Mouse (Mus musculus) layer of hippocampus, adult 9-10 months (tissue): Measurements from ENCODE around the gene Arsg.
"Not testable (repeated sequence)": the region's sequence is repeated elsewhere in the genome, so short reads cannot be mapped to it uniquely, and the experiment has no call there.

ENCODE experiments used
- DNase-seq: peaks from one replicate; pipeline ENCODE4 v3.0.0; 2022; ENCODE audit warnings: low spot score

Gene Arsg

DNA sequence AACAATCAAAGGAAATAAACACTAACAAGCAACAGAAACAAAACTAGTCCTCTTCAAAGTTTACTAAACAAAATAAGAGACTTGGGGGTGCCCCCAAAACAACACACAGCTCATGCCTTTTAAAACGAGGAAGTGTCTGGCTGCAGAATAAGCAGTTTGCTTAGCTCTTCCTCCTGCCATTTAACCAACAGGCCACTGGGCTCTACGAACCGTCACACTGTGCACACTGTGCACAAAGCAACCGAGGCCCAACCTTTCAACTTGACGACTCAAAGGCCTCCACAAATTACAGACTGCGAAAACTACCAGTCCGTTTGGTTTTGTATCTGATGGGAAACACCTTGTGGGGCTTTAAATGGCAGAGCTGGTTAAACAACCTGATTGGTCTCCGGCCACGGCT, 3.0 kb upstream of the Arsg start:
- no peak for DNase-seq

DNA sequence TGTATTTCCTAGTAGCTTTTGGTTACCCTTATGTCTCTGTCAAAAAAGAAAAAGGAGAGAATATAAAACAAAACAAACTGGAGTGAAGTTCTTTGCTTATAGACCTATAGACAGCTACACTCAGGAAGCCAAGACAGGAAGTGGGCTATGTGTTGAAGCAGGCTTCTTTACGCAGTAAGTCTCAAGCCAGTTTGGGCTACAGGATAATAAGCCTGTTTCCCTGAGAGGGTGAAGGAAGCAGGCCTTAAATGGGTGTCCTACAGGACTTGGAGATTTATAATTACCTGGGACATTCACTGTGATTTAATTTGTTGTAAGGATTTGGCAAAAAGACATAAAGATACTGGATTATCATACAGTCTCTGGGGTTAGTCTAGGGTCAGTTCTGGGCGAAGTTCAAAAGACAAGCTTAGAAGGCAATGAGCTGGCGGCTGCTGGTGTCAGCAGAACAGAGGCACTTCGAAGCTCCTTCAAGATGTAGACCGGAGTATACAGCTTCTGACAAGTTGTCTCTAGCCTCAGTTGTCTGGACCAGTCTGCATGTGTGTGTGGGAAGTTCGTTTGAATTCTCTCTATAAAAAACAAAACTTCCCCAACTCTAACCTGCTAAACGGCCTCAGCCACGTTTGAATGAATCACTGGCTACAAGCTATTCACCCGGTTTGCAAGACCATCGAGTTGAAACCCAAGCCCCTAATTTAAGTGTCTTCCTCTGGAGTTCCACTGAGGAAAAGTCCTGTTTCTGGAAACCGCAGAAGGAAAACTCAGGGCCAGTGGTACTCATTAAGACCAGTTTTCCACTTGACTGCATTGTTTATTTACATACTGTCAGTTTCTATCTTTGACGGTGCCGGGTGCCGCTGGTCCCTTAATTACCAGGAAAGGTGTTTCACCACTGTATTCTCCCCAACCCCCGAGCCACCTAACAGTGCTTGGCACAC, 2.0 kb upstream of the Arsg start:
- no peak for DNase-seq

DNA sequence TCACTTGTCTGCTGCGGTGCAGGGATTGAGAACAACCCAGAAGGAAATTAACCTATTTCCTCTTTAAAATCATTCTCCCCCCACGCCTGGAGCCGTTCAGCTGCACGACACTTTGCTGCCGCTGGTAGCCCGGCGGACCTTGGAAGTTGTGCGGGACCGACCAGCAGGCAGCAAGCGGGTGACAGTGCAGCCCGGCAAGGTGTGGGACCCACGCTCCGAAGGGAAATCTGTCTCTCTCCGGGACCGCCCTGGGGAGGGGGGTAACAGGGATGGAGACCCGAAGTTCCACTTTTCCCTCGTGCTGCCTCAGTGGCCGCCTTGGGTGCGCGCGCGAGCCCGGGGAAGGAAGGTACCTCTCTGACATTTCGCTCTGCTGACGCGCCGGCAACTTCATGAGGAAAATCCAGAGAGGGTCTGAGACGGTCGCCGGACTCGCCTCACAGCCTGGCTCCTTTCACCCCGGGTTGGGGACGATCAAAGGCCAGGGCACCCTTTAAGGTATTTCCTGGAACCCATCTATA, 943 bp upstream of the Arsg start:
- DNase-seq: no peak

DNA sequence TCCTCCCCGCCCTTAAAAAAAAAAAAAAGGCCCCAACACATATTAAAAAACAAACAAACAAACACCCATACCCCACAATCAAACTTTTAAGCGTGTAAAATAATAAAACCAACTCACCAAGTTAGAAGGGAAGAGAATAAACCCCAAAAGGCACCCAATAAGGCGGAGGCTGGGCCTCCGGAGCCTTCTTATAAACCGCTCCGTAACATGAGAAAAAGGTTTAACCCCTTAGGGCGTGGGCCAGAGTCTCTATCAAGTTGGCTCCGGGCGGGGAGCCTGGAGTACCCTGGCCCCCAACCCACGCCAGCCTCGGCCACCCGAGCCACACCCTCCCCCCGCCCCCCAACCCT, 378 bp upstream of the Arsg start:
- no peak for DNase-seq

DNA sequence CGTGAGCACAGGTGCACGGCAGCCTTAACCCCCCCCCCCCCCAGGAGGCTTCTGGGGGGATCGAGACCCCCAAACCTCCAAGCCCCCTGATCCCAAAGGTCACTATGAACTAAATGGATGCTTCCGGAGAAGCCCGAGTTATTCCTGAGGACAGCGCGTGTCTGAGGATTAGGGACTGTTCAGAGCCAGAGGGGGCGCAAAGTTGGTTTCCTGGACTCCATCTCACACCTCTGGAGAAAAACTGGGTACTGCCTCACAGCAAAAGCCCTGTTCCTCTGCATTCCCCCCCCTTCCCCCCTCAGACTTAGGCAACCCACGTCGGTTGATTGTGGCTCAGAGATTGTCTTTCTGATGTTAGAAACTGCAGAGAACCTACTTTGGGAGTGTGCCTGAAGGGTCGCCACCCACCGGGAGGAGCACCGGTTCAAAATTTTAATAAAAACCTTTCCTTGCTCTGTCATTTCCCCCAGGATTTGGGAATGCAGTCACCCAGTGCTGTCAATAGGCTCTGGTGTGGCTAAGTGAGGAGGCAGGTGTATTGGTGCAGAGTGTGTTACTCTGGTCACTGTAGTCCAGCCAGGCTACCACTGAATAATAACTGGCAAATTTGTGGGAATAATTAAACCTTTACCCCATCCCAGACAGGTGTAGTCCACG, 1.0 kb downstream of the Arsg start:
- no peak for DNase-seq

DNA sequence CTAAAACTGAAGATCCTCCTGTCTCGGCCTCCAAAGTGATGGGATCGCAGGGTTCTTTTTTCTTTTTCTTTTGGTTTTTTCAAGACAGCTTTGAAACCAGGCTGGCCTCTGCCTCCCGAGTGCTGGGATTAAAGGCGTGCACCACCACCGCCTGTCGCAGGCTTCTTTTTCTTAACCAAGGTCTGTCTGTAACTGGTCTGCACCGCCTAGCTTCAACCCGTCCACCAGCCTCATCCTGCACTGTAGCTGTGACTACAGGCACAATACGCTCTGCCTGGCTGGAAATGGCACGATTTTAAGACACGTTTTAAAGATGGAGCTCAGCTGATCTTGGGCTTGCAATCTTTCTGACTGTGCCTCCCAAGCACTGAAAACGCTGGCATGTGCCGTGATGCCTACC, 1.7 kb downstream of the Arsg start:
- DNase-seq: no peak

DNA sequence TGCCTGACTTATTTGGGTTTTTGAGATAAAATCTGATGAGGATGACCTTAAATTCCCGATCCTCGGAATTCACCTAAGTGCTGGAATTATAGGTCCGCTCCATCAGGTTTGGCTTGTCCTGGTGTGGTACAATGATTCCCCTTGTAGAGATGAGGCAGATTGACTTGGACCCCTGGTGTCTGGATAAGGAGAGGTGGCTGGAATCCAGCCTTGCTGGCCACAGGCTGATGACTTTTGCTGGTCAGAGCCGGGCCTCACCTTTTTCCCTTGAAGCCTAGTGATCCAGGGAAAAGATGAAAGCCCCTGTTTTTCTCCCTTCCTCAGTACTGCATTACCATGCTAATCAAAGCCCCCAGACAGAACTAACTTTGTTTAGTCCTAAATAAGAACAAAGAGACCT, 2.5 kb downstream of the Arsg start:
- no peak for DNase-seq

DNA sequence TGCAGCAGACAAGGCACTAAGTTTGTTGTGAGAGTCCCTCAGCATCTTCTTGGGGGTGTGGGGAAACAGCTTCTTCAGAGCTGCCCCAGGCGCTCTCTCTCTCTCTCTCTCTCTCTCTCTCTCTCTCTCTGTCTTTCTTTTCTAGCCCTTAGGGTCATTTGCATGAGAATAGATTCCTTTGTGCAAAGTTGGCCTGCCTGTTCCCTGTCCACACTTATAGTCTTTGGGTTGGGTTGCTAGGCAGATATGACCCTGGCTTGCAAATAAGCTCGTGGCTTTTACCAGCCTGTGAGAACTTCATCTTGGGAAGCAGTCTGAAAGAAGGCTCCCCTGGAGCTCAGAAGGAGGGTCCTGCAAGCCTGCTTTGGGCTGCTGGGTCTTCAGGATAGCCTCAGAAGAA, 3.1 kb downstream of the Arsg start:
- DNase-seq: no peak

DNA sequence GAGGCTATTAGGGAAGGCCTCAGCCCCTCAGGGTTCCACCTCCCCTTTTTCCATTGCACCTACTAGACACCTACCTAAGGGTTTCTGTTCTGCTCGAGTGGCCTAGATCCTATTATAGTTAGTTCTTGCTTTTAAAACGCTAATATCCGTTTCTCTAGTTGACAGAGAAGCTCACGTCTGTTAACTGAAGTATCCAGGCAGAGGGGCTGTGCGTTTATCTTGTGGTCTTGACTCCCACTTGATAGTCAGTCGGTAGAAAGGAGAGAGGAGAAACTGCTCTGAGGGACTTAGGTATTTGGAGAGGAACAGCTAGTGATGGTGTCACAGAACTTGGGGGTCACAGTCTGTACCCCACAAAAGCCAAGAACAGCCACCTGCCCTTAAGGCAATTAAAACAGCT, 3.5 kb downstream of the Arsg start:
- no peak for DNase-seq

DNA sequence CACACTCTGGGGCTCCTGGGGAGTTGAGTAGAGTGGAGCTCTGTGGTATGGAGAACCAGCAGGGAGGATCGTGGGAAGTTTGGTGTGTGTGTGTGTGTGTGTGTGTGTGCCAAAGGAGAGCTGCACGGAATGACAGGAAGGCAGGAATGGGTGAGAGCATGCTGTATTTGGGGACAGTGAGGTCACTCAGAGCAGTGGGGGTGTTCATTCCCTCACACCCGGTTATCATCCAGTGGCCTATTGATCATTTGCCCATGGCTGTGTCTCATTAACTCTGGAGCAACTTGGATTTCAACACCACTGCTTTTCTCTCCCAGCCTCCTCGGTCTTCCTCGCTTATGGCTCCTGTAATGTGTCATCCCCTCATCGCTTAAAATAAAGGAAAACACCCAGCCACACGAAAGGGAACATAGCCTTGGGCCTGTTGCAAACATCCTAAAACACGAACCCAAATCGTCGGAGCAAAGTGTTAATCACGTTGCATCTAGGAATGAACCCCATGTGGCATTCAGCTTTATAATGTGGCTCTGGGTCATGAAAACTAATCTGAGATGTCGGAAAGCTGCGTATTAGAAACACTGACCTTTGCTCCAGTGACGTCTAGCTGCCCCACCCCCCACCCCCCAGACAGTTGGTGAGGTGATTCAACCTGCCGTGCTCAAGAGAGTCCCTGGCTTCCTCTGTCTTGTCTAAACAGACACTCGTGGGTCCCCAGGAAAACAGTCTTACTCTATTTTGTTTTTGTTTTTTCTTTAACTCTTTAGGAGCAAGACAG, 4.6 kb downstream of the Arsg start:
- no peak for DNase-seq

DNA sequence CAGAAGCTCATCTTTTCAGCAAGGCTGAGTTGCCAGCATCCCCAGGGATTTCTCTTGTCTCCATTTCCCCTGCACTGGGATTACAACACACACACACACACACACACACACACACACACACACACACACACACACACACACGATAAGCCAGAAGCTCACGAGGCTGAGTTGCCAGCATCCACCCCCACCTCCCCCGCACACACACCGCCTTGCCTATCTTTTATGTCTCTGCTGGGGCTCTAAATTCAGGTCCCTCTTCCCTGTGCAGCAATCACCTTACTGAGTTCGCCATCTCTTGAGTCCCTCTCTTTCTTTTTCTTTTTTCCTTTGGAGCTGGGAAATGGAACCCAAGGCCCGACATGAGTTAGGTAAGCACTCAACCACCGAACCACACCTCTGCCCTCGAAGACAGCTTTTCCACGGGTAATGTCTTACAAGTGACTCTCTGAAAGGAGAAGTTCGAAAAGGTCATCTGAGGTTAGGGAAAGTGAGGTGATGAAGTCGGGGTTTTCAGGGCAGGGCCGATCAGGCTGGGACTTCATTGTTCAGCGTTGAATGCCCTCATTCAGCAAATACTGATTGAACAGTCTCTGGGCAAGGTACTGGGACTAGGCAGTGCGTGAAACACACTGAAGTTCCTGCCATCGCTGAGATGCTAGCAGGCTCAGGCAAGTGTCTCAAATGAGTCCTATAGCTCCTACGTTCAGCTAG, 6.6 kb downstream of the Arsg start:
- no peak for DNase-seq

DNA sequence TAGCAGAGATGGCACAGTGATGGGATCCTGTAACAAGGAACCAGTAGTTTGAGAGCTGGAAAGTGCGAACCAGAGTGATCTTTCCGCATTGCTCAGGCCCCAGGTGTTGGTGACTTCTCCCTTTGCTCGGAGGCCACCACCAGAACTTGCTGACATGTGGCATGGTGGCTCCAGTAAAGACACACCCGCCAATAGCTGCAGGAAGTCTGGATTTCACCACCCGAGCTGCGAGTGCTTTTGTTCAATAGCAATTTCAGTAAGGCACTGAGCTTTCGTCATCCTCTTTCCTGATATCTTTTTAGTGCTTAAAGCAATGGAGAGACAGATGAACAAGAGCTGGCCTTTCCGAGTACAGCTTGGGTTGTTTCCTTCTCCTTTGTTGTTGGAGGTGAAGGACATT, 7.3 kb downstream of the Arsg start:
- no peak for DNase-seq

DNA sequence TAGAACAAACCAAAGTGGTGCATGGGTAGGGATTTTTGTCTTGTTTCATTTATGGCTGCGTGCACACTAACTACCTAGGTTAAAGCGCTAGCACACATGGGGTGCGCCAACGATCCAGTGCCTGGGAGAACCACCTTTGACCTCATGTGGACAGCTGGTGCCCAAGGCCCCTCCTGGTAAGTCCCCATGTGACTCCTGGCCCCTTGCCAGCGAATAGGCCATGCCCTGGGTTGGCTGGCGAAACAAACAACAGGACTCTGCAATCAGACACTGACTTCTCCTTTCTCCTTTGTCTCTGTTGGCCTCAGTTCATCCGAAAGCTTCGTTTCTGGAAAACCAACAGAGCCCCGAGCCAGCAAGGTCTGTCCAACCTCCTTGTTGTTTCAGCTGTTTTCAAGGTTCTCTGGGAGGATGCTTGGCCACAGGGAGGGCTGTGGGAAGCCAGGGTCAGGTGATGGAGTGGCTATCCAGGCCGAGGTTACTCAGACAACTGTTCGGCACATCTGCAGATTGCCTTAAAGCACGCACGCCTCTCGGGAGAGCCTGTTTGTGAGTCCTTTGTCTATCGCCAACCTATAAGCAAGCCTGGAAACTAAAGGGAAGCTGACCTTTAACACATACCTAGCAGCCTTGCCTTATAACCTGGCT, 12.3 kb downstream of the Arsg start:
- peak; percentile 63 for DNase-seq

DNA sequence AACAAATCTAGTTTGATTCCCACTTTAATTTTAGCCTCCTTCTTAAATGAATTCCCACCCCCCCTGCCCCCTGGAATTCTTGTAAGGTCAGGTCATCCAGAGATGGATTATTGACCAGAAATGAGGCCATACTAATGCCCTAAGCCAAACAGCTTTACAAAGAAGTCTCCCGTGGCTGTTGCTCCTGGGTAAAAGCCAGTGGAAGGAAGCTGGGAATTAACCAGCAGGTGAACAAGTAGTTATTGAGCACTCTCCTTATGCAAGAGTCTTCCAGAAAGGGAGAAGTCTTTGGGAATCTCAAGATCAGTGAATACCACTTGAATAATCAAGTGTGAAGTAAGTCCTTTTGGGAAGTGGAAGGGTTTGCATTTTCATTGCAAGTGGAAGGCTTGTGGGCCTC, 13.9 kb downstream of the Arsg start:
- no peak for DNase-seq

DNA sequence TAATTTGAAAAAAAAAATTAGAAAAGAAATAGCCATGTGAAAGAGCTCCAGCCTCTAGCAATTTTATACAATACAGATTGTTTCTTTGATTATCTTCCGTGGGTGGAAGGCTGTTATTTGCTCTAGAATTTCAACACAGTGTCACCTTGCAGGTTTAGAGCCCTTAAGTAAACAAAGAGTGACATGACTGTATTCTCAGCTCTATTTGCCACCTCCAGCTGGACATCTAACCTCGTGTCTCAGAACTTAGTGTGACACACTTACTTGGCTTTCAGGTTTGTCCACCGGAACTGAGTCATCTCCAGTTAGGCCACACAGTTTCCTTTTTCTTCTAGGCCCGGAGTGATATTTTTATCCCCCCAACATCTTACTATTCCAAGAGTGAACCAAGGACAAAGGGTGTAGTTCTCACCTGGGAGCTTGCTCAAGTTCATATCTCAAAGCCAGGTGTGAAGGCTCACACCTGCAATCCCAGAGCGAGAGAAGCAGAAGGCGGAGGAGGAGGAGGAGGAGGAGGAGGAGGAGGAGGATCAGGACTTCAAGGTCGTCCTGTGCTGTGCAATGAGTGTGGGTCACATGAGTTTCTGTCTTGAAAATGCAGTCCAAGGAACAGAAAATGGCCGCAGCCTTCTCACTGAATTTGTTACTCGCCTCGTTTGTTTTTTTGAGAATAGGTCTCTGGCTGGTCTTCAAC, 15.0 kb downstream of the Arsg start:
- no peak for DNase-seq

DNA sequence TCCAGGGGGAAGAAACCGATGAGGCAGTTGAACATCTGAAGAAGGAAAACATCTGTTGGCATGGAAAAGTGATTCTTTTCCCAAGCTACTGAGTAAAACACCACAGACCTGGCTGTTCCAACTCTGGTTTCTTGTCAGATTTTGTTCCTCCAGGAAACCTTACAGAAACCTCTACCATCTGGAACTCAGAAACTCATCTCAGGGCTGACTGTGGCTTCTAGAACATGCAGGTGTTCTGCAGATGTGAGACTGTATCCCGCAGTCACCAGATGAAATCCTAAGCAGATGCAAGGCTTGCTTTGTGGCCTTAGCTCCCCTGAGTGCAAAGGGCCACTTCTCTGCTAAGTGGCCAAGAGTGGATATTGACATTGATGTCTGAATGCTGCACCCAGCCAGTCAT, 16.6 kb downstream of the Arsg start:
- DNase-seq: no peak

DNA sequence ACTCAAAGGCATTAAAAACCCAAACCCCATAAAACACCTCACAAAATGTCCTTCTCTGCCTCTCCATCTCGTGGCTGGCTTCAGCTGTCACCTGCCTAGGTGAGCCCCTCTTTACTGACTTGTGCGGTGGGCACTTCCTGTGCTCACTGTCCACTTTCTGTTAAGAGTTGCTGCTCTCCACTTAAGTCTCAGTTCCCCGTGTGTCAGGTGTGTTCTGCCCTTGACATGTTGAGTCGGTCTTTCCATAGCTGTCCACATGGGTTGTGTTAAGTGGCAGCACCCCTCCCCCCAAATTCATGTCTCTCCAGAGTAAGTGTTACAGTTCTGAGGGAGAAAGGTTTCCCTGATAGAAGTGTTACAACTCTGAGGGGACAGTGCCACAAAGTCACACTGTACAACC, 18.7 kb downstream of the Arsg start:
- DNase-seq: no peak

DNA sequence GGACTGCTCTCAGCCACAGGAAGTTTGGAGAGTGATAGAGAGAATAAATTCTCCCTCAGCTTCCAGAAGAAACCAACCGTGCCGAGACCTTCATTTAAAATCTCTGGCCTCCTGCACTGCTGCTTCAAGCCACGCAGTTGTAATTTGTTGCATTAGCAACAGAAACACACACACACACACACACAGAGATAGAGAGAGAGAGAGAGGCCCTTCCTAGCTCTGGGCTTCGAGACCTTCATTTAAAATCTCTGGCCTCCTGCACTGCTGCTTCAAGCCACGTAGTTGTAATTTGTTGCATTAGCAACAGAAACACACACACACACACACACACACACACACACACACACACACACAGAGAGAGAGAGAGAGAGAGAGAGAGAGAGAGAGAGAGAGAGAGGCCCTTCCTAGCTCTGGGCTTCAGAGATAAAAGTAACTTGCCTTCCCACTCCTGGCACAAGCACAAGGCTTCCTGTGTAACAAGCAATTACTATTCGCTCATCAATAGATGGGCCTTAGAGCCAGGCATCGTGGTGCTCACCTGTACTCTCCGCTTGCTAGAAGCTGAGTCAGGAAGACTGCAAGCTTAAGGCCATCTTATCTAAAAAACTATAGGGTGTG, 19.8 kb downstream of the Arsg start:
- not testable (repeated sequence) for DNase-seq

DNA sequence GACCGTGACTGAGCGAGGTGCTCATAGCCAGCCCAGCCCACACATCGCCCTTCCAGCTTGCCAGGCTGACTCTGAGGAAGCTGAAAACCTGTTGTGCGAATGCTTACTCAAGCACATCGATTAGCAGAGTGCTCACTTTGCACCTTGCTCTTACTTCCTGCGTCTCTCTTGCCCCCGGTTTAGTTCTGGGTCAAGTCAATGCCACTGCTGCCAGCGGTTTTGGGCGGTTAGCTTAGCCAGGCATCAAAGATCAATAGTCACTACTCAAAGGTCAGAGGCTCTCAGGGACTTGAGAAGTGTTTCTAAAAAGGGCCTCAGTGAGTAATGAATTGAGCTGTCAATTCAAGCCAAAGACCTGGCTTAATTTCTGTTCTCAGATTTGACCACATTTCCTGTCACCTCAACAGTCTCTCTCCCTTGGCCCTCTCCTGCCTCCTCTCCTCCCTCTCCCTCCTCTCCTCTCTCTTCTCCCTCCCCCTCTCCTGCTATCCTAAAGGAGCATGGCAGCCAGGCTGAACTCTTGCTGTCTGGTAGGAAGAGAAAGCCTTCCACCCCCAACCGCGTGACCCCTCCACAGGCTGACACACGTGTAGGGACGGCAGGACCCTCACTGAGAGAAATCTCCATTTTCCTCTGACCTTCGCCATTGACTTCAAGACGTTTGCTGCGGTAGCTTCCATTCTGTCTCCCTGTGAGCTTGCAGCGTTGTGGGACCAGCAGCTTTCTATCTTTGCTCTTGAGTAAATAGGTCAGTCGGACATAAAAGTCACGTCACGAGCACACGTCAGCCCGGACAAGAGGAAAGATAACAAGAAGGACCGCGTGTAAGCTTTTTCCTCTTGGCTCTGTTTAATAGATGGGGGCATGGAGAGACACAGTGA, 22.0 kb downstream of the Arsg start:
- no peak for DNase-seq
